In the genomic region with DNA sequence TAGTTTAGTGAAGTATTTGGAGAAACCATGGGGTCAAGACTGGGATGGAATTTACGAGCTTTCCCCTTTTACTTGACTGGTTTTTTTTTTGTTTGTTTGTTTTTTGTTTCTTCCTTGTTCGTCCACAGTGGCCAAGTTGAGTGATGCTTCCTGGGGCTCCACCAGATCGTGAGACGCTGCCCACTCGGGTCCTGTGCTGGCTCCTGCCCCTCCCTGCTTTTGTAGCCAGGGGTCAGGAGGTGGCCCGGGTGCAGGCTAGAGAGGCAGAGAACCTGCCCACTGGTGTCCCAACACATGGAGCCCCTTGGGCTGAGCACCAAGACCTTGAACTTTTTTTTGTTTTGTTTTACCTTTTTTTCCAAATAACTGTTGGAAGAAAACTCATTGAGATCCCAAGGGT, we compare ENCODE assay signal across 16 mouse cellular contexts.
"Had no signal": no experiment of that assay in that cellular context is flagged by ENCODE, and none has a peak within 500 bp of the region (broad histone marks: within the 10 kb centered on the region; RNA-seq: fewer than 3 reads in every experiment).

No protein-coding gene starts in this region.

- H3K27me3 ChIP-seq: limb, embryonic 15.5 days; neural tube, embryonic 15.5 days had no signal

- H3K4me2 ChIP-seq: limb, embryonic 15.5 days; neural tube, embryonic 15.5 days had no signal

- H3K4me1 ChIP-seq: limb, embryonic 15.5 days had no signal

- ATAC-seq: lung, postnatal 0 days had no signal

- DNase-seq: kidney, adult 11 months; kidney, adult 9 months; kidney, postnatal 10 days; kidney, postnatal 4 days; lung, adult 2 months; lung, postnatal 36 days; midbrain, embryonic 14.5 days; right cerebral cortex, adult 18-20 months; right cerebral cortex, postnatal 25 days; thymus, postnatal 36 days had no signal

- H3K27ac ChIP-seq: left cerebral cortex, adult 2 months; midbrain, embryonic 10.5 days; neural tube, embryonic 15.5 days had no signal

- H3K9me3 ChIP-seq: limb, embryonic 15.5 days; midbrain, embryonic 10.5 days; neural tube, embryonic 15.5 days had no signal

- H3K9ac ChIP-seq: limb, embryonic 15.5 days; neural tube, embryonic 15.5 days had no signal

- H3K4me3 ChIP-seq: left cerebral cortex, adult 2 months; limb, embryonic 15.5 days; midbrain, embryonic 10.5 days; myocyte; neural tube, embryonic 15.5 days had no signal
